Mouse (Mus musculus) lung, postnatal 0 days (tissue): ENCODE results near the gene Lrrc17. TPM values are rescaled to one million over a fixed set of nuclear protein-coding genes. Genes with fewer than 3 reads are reported as not detected.
"Not testable (repeated sequence)": the region's sequence is repeated elsewhere in the genome, so short reads cannot be mapped to it uniquely, and the experiment has no call there.

Experiments used
- ATAC-seq: fragments of 200-750 bp; cut with Nextera tagmentation; 2 replicates; pipeline ENCODE4 v1.8.0; 2017; ENCODE audit warnings: moderate library complexity
- DNase-seq: peaks from one replicate; pipeline ENCODE4 v3.0.0-alpha.2; 2016; ENCODE audit warnings: low spot score
- H3K27ac ChIP-seq: fragments of 300-500 bp; sonication (generic); 2 replicates; pipeline ENCODE4 v1.5.1; 2014; ENCODE audit warnings: antibody characterized with exemption, mild to moderate bottlenecking, low read length, mixed read lengths
- H3K27me3 ChIP-seq: fragments of 300-500 bp; sonication (generic); replicated peaks from 2 replicates; pipeline ENCODE4 v1.6.1; 2014; ENCODE audit warnings: low read length, mixed read lengths; ENCODE audit not compliant: insufficient read depth
- H3K36me3 ChIP-seq: fragments of 300-500 bp; sonication (generic); 2 replicates; pipeline ENCODE4 v1.6.1; 2014; ENCODE audit warnings: low read length, mixed read lengths; ENCODE audit not compliant: insufficient read depth
- H3K4me1 ChIP-seq: fragments of 300-500 bp; sonication (generic); 2 replicates; pipeline ENCODE4 v1.6.1; 2014; ENCODE audit warnings: antibody characterized with exemption, low read depth, low read length, mixed read lengths; ENCODE audit not compliant: insufficient read depth
- H3K4me2 ChIP-seq: fragments of 300-500 bp; sonication (generic); replicated peaks from 2 replicates; pipeline ENCODE4 v1.6.1; 2014; ENCODE audit warnings: low read depth, mild to moderate bottlenecking, low read length, moderate library complexity, mixed read lengths
- H3K4me3 ChIP-seq: fragments of 300-500 bp; sonication (generic); 2 replicates; pipeline ENCODE4 v1.5.1; 2014; ENCODE audit warnings: low read depth, low read length
- H3K9ac ChIP-seq: fragments of 300-500 bp; sonication (generic); replicated peaks from 2 replicates; pipeline ENCODE4 v1.6.1; 2014; ENCODE audit warnings: low read depth, mild to moderate bottlenecking
- H3K9me3 ChIP-seq: fragments of 300-500 bp; sonication (generic); 2 replicates; pipeline ENCODE4 v1.6.1; 2016; ENCODE audit warnings: low read length, mixed read lengths
- CTCF ChIP-seq: IDR thresholded peaks from 2 replicates; pipeline ENCODE4 v1.5.1; 2016; ENCODE audit warnings: antibody characterized with exemption, mild to moderate bottlenecking
- EP300 ChIP-seq: IDR thresholded peaks from 2 replicates; pipeline ENCODE4 v1.6.1; 2016; ENCODE audit warnings: antibody characterized with exemption, mild to moderate bottlenecking, control low read depth
- WGBS: fragments of 180-500 bp; shearing (Covaris S2); extraction: QIAGEN DNeasy Blood & Tissue Kit; methylation state at CpG from one replicate; pipeline ENCODE4 v1.1.7; 2014; 5-methylcytosine and 5-hydroxymethylcytosine counted together
- polyA plus RNA-seq: library from polyadenylated mRNA; unstranded; fragments of >200 nt; fragmentation: Nextera tagmentation; extraction: Ambion mirVana; gene quantifications from 2 replicates; pipeline ENCODE4 v1.2.1, GENCODE M21; 2015

Lrrc17 gene
- polyA plus RNA-seq, 1 experiment from 2014 or later, result 33.5 TPM

DNA sequence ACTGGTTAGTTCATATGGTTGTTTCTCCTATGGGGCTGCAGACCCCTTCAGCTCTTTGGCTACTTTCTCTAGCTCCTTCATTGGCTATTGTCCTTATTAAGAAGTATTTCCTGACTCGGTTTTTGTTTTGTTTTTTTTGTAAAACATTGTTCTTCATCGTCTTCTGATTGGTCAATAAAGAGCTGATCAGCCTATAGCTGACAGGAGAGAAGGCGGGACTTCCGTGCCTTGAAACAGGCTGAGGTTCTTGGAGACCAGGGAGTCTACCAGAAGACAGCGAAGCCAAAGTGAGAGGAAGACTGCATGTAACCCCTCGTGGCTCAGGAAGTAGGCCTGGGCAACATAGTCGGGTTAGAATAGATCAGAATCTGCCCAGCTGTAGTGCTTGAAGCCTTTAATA, 44.3 kb downstream of the Lrrc17 start:
- TF ChIP-seq CTCF (no peak), EP300 (no peak)
- H3K9ac ChIP-seq, result no peak overlapping the region
- DNase-seq (no peak), ATAC-seq (no peak)
- no peaks in the 10 kb centered on the region for H3K36me3 ChIP-seq
- H3K27ac ChIP-seq, result no peak overlapping the region
- H3K9me3 ChIP-seq, result no peaks in the 10 kb centered on the region
- no peak overlapping the region for H3K4me3 ChIP-seq
- no peaks in the 10 kb centered on the region for H3K27me3 ChIP-seq
- H3K4me2 ChIP-seq, result no peak overlapping the region
- 72% methylated on average over 7 of the region's 7 CpGs for WGBS
- H3K4me1 ChIP-seq, result no peaks in the 10 kb centered on the region

DNA sequence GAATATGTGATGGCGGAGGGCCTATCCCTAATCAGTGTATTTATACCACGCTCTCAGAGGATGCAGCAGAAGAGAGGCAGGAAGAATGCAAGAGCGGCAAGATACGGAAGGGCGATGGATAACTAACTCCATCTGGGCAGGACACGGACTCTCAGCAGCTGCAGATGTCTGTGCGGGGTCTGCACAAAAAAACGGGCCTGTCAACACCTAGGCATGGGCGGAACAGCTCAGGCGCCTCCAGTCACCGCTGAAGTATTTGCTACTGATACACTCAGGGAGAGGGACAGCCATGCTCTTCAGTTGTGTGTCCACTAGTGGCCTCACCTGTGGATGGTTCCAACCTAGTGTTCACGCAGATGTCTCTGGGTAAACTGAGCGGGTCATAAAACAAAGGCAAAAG, 44.9 kb downstream of the Lrrc17 start:
- 60% methylated on average over 13 of the region's 13 CpGs for WGBS
- Histone ChIP-seq H3K27ac (no peak overlapping the region), H3K4me3 (no peak overlapping the region), H3K27me3 (no peaks in the 10 kb centered on the region), H3K9ac (no peak overlapping the region), H3K36me3 (no peaks in the 10 kb centered on the region), H3K4me2 (no peak overlapping the region), H3K4me1 (no peaks in the 10 kb centered on the region), H3K9me3 (no peaks in the 10 kb centered on the region)
- ATAC-seq, result no peak
- no peak for TF ChIP-seq EP300
- TF ChIP-seq CTCF, result no peak
- no peak for DNase-seq

DNA sequence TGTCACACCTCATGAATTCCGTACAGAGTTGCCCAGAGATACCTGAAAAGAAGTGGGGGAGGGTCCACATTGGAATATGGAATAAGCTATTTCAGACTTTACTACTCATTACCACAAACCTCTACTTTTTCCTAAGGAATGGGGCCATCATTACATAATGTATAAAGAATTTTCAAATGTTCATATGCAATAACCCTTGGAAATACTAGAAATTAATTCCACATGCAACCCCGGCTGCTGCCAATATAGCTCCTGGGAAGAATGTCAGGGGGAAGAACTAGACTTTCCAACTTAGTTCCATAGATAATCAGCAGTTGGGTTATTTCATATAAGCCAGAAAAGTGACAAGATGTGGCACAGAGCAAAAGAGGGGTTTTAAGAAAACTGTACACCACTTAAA, 48.7 kb downstream of the Lrrc17 start:
- no peak overlapping the region for H3K4me3 ChIP-seq
- H3K4me1 ChIP-seq, result no peaks in the 10 kb centered on the region
- TF ChIP-seq EP300 (no peak), CTCF (no peak)
- 72% methylated on average over 2 of the region's 2 CpGs for WGBS
- no peak overlapping the region for H3K4me2 ChIP-seq
- no peaks in the 10 kb centered on the region for H3K36me3 ChIP-seq
- no peak for DNase-seq
- no peak for ATAC-seq
- no peaks in the 10 kb centered on the region for H3K27me3 ChIP-seq
- no peak overlapping the region for H3K27ac ChIP-seq
- no peaks in the 10 kb centered on the region for H3K9me3 ChIP-seq
- H3K9ac ChIP-seq, result no peak overlapping the region

DNA sequence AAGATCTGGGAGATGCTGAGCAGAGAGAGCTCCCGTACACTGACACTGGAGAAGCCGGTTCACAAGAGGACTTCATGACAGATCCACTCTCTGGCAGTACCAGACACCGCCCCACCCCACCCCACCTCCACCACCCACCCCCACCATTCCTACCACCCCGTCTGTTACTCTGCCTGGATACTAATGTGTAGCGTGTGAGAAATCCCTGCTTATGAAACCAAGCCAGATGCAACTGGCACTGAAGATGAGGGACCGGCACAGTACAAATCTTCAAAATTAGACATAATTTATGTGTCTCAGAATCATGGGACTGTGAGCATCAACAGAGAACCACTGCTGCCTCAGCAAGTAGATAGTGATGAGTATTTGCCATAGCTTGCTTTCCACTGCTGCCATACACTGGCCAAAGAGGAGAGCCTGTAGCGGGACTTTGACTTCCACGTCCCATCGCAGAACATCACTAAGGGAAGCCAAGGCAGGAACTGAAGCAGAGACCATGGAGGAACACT, 49.9 kb downstream of the Lrrc17 start:
- no peak for ATAC-seq
- TF ChIP-seq EP300 (no peak), CTCF (no peak)
- WGBS, result 84% methylated on average over 9 of the region's 9 CpGs
- Histone ChIP-seq H3K27ac (no peak overlapping the region), H3K36me3 (no peaks in the 10 kb centered on the region), H3K4me3 (no peak overlapping the region), H3K4me2 (no peak overlapping the region), H3K4me1 (no peaks in the 10 kb centered on the region), H3K27me3 (no peaks in the 10 kb centered on the region), H3K9ac (no peak overlapping the region), H3K9me3 (no peaks in the 10 kb centered on the region)
- DNase-seq, result no peak

DNA sequence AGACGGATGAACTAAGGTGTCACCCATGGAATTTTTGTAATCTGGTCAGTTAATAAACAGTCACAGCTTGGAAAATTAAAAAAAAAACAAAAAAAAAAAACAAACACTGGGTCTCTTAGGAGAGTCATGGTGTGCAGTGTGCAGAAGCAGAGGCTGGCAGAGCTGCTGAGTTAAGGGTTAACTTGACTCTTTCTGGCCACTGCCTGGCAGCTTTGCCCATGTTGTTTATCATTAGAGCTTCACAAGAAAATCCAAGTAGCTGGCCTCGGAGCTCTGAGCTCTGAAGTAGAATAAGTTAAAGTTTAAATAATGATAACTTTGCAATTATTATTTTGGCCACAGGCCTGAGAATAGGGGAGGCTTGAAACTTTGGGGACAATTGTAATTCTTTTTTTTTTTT, 56.2 kb downstream of the Lrrc17 start:
- H3K9me3 ChIP-seq, ATAC-seq, H3K27me3 ChIP-seq, H3K36me3 ChIP-seq, H3K4me2 ChIP-seq, H3K27ac ChIP-seq, H3K4me3 ChIP-seq, H3K4me1 ChIP-seq, H3K9ac ChIP-seq, DNase-seq: not testable (repeated sequence)
- 46% methylated on average over 2 of the region's 2 CpGs for WGBS

DNA sequence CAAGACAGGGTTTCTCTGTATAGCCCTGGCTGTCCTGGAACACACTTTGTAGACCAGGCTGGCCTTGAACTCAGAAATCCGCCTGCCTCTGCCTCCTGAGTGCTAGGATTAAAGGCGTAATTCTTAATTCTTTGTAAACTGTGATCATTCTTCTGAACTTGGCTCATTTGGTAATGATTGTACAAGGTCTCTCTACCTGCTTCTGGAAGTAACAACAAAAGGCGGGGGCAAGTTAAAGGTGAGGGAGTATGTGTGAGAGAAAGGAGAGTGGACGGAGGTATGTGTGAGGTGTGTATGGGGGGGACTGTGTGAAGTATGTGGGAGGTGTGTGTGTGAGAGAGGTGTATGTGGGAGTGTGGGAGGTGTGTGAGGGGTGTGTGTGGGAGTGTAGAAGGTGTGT, 56.6 kb downstream of the Lrrc17 start:
- 85% methylated on average over 4 of the region's 4 CpGs for WGBS
- no peak for TF ChIP-seq EP300
- TF ChIP-seq CTCF, result no peak
- Histone ChIP-seq H3K4me3 (no peak overlapping the region), H3K4me2 (no peak overlapping the region), H3K27me3 (no peaks in the 10 kb centered on the region), H3K9me3 (no peaks in the 10 kb centered on the region), H3K27ac (no peak overlapping the region), H3K9ac (no peak overlapping the region), H3K4me1 (no peaks in the 10 kb centered on the region), H3K36me3 (no peaks in the 10 kb centered on the region)
- DNase-seq (no peak), ATAC-seq (no peak)

DNA sequence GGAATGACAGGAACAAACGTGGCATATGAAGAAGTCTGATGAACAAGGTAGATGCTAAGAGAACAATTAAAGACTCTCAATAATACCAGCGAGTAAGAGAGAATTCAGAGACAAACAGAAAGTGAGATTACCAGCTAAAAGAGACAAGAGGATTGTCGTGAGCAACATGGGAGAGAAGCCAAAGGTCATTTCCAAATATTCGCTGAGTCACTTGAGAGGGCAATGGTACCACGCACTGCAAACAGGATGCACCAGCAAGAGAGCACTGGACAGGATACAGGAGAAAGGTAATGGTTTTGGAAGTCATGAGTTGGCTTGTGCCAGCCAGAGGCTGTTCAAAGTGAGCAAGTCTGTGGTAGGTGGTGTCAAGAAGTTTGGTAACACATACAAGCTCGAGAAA, 62.6 kb downstream of the Lrrc17 start:
- Histone ChIP-seq H3K36me3 (no peaks in the 10 kb centered on the region), H3K4me1 (no peaks in the 10 kb centered on the region), H3K9ac (no peak overlapping the region), H3K4me3 (no peak overlapping the region), H3K27ac (no peak overlapping the region), H3K4me2 (no peak overlapping the region), H3K27me3 (no peaks in the 10 kb centered on the region), H3K9me3 (no peaks in the 10 kb centered on the region)
- ATAC-seq (no peak), DNase-seq (no peak)
- 57% methylated on average over 6 of the region's 6 CpGs for WGBS
- TF ChIP-seq CTCF, result no peak
- no peak for TF ChIP-seq EP300
